Mouse (Mus musculus) c-Kit-positive CD71-positive TER-119-negative erythroid progenitor cells, embryonic 14.5 days (primary cell): Measurements from ENCODE around the gene Spc24.

ENCODE experiments used
- DNase-seq: peaks from one replicate; pipeline ENCODE4 v3.0.0-alpha.2; 2013; ENCODE audit warnings: low read depth

Gene Spc24

DNA sequence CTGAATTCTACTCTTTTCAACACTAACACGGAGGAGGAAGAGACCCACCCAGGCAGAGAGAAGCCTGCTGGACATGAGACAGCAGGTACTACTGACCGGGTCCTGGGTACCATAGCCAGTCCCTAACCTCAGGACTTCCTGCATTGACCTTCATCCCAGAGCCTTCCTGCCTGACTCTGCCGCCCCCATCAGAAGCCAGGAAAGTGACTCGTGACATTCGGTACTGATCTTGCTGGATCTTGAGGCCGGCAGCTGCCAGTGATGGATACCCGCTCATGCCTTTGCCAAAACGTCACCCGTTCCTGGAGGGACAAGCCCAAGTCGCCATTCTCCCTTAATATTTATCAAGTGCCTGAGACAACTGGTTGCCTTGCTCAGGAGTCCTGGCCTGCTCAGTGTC, 11.6 kb downstream of the Spc24 start:
- no peak for DNase-seq

DNA sequence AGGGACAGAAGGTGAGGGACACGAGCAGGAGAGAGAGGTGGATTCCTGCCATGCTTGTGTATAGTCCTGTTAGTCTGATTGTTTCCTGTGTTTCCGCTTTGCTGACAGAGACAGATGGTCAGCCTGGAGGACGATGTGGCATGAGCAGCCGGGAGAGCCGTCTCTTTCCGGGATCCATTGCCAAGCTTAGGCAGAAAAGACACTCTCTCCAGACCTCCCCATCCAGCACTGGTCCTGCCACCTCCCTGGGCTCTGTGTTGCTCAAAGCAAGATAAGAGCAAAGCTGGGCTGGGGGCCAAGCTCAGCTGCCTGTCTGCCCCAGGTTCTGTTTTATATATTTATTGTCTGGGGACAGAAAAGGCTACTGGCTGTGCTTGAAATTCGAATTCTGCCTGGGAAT, 12.1 kb downstream of the Spc24 start:
- DNase-seq = no peak

DNA sequence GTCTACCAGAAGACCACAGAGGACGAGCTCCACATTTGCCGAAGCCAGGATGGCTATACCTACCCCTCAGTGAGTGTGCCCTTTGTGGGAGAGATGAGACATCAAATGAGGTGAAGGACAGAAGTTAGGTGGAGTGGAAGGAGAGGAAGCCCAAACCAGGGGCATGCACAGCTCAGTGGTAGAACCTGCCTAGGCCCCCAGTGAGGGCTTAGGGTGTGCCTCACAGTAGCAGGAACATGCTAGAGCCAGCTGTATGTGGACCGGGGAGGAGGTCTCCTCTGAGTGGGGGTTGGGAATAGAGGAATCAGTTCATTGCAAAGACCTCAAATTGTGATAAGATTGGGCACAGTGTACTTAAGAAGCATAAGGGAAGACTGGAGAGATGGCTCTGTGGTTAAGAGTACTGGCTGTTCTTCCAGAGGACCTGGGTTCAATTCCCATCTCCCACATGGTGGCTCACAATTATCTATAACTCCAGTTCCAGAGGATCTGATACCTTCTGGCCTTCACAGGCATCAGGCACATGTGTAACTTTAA, 12.8 kb downstream of the Spc24 start:
- no peak for DNase-seq

DNA sequence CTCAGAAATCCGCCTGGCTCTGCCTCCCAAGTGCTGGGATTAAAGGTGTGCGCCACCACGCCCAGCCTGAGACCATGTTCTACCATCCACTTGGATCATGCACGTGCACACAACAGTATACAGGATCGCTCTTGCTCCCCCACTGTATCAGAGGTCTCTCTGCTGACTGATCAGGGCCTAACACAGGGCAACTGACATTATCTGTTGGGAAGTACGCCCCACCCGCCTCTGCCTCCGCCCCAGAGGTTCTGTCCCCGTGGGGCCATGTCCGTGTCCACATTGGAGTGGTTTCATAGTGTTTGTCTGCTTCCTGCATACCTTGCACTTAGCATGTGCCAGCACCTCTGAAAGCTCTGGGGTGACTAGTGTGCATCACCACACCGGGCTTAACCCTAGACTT, 18.6 kb downstream of the Spc24 start:
- DNase-seq = no peak

DNA sequence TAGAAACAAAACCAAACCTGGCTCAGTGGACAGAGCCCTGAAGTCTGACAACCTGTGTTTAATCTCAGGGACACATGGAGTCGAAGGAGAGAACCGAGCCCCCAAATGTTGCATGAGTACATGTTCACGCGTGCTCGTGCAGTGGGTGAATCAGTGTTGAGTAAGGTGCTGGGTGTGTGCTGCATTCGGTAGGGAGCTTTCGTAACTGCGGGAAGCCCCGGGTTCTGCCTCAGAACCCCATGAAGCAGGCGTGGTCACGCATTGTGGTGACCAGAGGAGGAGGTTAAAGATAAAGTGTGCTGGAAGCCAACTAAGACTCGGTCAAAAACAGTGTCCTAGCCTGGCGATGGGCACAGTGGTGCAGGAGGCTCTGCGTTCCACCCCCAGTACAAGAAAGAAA, 19.7 kb downstream of the Spc24 start:
- DNase-seq = no peak

DNA sequence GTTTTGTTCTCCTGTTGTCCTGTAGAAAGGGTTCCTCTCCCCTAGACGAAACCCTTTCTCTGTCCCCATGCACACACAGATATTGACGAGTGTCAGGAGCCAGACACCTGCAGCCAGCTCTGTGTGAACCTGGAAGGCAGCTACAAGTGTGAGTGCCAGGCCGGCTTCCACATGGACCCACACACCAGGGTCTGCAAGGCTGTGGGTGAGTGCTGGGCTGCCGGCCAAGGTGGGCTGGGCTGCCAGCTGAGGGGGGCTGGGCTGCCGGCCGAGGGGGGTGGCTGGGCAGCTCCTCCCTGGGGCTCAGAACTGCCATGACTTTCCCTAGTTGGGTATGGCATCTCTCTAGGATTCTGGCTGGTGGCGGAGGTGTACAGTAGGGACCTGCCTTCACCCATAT, 21.3 kb downstream of the Spc24 start:
- no peak for DNase-seq

DNA sequence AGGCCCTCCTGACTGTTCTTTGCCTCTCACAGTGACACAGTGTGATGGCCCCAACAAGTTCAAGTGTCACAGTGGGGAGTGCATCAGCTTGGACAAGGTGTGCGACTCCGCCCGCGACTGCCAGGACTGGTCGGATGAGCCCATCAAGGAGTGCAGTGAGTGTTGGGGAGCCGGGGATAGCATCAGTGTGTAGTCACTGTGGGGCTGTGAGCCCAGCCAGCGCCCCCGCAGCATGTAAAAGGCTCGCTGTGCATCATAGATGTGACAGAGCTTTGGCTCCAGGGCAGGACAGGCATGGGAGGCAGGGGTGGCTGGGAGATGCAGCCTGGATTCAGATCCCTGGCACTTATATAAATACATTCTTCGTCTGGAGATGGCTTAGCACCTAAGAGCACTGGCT, 22.9 kb downstream of the Spc24 start:
- no peak for DNase-seq

DNA sequence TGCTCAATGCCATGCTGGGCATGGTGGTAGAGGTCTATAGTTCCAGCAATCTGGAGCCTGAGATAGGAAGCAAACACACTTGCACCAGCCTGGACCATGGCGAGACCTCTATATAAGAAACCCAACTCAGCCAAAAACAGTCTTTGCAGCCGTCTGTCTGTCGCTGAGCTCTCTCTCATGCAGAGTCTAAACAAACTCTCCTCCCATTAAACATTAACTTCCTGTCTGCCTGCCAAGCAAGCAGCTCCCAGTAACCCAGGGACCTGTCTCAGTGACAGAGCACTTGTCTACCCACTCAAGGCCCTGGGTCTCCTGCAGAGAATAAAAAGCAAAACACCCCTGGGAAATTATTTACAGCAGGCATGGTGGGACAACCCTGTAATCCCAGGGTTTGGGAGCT, 23.5 kb downstream of the Spc24 start:
- no peak for DNase-seq

DNA sequence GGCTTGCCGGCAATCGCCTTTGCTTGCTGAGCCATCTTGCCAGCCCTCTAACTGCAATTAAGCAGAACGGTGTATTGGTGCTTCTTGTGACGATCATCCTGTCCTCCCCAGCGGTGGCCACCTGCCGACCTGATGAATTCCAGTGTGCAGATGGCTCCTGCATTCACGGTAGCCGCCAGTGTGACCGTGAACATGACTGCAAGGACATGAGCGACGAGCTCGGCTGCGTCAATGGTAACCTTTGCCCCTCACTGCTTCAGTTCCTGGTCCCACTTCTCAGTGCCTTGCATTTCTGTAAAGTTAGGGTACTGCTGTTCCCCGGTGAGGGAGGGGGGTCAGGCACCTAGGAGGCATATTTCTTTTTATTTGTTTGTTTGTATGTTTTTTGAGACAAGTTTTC, 25.0 kb downstream of the Spc24 start:
- DNase-seq = no peak

DNA sequence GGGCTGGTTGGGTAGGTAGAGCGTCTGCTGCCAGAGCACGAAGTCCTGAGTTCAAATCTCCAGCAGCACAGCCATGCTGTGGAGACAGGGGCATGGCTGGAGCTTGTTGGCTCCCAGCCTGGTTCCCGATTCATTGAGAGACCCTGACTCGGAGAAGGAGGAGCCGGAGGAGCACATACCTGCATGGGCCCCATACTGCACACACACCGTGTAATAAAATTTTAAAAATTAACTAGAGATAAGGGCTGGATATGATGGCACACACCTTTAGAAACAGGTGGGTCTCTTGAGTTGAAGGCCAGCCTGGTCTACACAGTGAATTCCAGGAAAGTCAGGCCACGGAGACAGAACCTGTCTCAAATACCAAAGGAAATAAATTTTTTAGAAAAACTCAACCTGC, 26.1 kb downstream of the Spc24 start:
- no peak for DNase-seq

DNA sequence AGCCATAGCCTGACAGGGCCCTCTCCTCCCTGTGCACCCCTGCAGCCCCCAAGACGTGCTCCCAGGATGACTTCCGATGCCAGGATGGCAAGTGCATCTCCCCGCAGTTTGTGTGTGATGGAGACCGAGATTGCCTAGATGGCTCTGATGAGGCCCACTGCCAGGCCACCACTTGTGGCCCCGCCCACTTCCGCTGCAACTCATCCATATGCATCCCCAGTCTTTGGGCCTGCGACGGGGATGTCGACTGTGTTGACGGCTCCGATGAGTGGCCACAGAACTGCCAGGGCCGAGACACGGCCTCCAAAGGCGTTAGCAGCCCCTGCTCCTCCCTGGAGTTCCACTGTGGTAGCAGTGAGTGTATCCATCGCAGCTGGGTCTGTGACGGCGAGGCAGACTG, 26.7 kb downstream of the Spc24 start:
- DNase-seq = no peak

DNA sequence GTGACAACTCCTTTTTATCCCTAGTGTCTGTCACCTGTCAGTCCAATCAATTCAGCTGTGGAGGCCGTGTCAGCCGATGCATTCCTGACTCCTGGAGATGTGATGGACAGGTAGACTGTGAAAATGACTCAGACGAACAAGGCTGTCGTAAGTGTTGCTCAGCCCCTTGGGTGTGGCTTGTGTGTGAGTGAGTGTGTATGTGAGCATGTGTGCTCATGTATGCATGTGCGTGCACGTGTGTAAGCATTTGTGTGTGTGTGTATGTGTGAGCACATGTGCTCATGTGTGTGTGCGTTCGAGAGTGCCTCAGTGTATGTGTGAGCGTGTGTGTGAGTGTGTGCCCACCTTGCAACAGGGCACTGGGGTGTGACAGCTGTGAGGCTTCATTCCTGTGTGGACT, 27.8 kb downstream of the Spc24 start:
- DNase-seq = no peak

DNA sequence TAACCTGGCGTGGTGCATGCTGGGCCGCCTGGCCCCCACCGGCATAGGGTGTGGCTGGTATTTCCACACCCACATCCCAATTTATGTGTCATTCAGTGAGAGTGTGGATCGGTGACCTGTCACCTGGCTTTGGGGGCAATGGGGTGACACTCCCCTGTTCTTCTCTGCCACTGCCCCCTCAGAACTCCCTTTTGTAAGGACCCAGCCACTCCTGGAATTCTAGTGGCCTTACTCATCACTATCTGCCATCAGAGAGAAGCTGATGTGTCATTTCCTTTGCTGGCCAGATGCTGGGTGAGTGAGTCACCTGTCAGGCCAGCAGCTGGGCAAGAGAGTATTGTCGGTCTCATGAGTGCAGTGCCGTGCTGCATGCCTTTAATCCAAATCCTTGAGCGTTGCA, 30.8 kb downstream of the Spc24 start:
- DNase-seq = no peak

DNA sequence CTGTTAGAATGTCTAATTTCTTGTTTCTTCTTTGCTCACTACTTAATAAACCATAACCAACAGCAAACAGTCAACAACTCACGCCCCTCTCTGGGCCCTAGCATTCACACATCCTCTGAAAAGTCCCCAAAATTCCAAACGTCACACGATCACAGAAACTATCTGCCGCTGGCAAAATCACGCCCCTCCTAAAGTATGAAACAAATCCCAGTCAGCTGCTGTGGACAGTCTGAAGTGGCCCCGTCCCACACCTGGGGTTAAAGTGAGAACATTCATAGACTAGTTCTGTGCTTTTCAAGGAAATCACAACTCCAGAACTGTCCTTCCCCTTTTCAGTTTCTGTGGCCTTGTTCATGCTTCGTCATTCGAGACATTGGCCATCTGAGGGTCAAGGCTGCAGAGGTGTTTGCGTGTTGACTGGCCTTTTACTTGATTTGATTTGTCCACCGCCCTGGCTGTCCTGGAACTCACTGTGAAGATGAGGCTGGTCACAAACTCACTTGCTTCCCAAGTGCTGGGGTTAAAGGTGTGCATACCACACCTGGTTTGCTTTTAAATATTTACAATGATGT, 31.8 kb downstream of the Spc24 start:
- DNase-seq = no peak

DNA sequence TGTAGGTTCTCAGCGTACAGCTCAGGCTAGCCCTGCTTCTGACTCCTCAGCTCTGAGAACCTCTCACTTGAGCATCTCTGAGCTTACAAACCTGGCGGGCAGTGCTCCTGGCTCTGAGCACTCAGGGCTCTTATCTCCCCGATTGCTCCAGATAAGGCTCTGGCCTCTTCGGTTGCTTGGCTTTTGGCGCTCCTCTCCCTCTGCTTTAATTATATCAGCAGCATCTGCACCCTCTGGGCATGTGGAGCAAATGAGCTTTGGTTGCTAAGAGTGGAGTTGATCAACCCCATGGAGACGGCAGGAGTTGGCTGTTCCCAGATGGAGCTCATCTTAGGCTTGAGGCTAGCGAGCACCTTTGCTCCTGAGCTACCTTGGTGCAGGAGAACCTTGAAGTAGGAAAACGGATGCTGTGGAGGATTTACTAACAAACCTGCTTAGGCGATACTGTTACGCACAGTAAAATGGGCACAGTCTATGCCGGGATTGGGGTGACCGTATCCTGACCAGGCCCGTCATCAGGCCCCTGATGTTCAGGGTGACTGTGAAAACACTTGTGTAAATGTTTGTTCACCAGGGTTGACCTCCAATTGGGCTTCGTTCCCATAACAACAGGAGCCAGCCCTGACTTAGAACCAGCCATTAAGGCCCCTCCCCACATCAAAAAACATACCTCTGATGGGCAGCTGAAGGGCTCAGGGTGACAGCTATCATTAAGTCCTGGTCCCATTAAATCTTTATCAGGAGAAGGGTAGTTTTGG, 33.7 kb downstream of the Spc24 start:
- DNase-seq = no peak

DNA sequence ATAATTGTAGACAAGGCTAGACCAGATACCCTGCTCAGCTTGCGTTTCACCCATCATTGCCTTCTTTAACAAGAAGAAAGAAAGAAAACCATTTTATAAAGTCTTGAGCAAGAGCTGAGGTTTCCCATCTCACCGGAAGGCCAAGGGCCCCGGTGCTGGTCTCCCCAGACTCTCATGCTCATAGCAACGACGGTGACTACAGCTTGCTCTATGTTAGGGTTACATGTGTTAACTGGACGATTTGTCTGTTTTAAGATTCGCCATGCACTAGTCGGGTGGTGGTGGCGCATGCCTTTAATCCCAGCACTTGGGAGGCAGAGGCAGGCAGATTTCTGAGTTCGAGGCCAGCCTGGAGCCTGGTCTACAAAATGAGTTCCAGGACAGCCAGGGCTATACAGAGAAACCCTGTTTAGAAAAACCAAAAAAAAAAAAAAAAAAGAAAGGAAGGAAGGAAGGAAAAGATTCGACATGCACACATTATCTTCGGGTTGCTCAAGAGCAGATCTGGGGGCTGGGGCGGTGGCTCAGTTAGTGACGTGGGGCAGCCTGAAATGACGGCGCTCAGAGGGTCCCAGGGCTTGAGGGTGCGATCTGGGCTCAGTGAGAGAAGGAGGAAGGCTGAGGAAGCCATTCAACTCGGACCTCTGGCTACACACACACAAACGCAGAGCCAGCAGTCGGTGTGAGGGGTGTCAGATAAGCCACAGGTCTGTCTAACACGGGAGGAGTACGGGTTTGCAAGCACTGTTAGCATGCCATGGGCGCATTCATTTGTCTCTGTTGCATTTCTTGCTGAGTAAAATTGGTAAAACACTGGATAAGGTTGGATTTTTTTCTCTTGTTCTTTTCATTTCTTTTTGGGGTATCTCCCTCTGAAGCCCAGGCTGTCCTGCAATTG, 34.6 kb downstream of the Spc24 start:
- no peak for DNase-seq

DNA sequence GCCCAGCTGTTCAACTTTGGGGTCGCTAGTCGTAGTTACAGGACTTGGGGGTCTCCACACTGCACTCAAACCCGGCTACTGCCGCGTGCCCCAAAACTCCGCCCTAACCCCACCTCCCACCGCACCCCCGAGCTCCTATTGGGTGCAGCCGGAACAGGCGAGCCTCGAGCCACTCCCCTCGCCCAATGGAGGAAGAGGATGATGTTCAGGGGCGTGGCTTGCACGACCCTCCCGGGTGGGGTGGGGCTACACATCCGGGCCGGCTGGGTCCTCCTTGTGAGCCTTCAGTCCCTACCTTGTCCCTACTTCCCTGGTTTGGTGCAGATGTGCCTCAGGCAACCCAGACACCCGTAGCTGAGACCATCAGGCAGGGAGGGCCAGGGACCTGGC, 36.0 kb downstream of the Spc24 start:
- DNase-seq = peak; percentile 88

DNA sequence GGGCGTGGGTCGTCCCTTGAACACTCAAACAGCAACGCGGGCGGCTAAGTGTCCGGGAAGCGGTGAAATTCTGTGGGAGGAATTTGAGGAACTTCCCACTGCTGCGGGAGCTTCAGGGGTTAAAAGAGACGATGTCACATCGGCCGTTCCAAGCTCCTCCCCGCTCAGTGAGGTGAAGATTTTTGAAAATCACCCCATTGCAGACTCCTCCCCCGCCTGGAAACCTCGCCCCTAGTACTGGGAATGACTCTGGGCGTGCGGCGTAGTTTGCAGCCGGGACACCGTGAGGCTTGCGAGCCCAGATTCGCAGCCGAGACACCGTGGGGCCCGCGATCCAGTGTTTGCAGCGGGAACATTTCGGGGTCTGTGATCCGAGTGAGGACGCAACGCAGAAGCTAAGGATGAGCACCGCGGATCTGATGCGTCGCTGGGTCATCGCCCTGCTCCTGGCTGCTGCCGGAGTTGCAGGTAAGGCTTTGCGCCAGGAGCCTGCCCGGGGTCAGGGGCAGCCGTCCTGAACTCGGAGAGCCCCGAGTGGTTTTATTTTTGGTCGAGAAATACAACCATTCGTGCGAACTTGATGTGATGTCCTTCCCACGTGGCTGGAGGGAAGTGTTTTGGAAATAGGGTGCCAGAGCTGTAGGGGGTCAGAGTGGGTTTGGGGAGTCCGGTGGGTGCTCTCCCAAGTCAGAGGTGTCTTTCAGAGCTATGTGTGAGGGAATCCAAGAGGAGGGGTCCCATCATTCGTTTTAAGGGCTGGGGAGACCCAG, 36.5 kb downstream of the Spc24 start, which contains the start of gene Ldlr:
TSS of gene Ldlr (plus strand) at position 107 of the 770 bp plus-strand sequence.
- peak; percentile 94 for DNase-seq

DNA sequence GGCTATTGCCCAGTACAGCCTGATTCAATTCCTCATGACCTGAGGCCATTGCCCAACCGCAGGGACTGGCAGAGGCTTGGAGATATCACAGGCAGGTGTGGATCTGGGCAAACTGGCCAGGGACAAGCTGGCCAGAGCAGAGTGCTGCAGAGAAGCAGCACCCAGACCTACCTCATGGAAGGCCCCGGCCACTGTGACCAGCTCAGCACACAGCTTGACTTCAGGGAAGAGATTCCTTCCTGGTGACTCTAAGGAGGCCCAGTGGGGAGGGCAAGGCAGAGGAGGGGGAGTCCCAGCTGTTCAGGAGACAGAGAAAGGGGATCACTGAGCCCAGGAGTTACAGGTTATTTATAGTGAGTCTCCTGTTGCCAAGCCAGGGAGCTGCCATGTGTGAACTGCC, 39.1 kb downstream of the Spc24 start:
- DNase-seq = no peak

DNA sequence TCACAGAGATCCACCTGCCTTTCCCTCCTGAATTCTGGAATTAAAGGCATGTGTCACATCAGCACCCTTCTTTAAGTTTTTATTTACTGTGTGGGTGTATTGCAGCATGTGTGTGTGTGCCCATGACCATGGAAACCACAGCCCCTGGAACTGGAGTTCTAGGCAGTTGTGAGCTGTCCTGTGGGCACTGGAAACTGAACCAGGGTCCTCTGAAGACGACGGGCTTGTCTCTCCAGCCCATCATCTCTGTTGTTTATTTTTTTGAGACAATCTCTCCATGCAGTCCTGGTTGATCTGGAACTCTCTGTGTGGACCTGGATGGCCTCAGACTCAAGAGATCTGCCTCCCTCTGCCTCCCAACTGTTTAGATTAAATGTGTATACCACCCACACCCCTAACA, 43.1 kb downstream of the Spc24 start:
- DNase-seq = no peak

DNA sequence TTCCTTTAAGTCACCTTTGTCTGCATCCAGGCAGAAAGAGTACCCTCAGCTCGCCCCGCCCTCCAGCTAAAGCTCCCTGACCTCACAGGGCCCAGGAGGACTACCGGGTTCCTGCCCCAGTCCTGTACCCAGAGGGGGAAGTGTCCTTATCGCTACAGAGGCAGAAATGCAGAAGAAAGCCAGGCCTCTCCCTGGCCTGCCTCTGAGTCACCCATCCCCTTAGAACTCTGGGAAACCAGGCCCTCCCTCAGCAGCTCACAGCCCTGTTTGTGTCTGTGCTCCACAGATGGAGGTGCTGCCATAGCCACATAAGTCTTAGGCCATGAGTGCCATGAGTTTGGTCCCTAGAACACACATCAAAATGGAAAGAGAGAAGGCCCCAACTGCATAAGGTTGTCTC, 44.8 kb downstream of the Spc24 start:
- peak; percentile 76 for DNase-seq

DNA sequence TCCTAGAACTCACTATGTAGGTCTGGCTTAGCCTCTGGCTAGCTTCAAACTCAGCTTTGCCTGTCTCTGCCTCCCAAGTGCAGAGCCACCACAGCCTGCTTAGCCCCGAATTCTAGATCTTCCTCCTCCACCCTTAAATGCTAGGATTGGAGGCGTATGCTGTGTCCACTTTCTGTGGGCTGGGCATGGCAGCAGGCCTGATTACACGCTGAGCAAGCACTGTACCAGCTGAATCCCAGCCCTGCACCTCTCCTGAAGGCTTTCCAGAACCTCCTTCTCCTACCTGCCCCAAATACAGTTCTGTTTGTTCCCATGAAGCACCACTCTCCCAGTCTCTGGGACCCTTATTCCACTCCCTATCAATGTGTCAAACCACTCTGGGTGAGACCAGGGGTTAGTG, 50.8 kb downstream of the Spc24 start:
- no peak for DNase-seq
